Mouse (Mus musculus) adrenal gland, postnatal 25 days (tissue): Measurements from ENCODE around the gene Magel2. TPM values are rescaled to one million over a fixed set of nuclear protein-coding genes. Genes with fewer than 3 reads are reported as not detected.
A peak's percentile ranks its signal among the peaks of the same experiment; 100 is the strongest.

Experiments used
- DNase-seq: peaks from one replicate; pipeline ENCODE4 v3.0.0; 2021; ENCODE audit warnings: mixed read lengths
- long read RNA-seq: library from polyadenylated mRNA; stranded (forward); transcript quantifications from one replicate; pipeline ENCODE4 v2.0.0, GENCODE M21; 2021
- total RNA-seq: library from RNA; stranded (reverse); gene quantifications from 2 replicates; pipeline ENCODE4 v1.2.3, GENCODE M21; 2021

The Magel2 gene
- total RNA-seq, result 3.0 and 3.8 TPM in 2 replicates
- long read RNA-seq, result 0 reads

DNA sequence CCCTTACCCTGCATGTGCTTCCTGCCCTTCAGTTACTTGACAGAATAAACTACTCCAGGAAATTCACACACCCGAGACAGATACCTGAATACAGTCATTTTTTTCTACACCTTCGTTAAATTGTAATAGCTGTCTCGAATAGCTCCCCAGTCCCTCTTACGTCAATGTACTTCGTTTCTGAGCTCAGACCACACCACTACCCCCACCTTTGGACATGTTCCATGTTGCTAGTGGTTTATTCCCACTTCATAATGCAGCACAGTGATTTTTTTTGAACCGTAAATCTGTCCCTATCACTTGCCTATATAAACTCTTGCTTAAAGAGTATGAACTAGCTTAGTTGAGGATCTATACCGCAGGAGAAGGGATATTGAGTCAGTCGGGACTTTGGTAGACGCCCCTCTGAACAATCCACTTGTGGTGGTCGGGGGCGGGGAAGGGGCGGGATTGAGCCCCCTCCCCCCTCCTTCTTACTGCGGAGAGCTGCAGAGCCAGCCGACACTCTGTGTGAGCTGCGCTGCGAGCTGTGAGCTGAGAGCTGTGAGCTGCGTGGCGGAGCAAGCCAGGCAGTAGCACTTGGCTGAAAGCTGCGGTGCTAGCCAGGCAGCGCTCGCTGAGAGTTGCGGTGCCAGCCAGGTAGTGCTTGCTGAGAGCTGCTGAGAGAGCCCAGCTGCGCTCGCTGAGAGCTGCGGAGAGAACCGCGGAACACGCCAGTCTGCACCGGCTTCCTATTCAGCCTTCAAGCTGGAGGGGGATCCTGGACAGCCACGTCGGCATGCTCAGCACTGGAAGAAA is at the start of gene Magel2:
Gene Magel2 (plus strand): TSS at position 501 of the 795 bp plus-strand sequence.
- peak; percentile 36 for DNase-seq

DNA sequence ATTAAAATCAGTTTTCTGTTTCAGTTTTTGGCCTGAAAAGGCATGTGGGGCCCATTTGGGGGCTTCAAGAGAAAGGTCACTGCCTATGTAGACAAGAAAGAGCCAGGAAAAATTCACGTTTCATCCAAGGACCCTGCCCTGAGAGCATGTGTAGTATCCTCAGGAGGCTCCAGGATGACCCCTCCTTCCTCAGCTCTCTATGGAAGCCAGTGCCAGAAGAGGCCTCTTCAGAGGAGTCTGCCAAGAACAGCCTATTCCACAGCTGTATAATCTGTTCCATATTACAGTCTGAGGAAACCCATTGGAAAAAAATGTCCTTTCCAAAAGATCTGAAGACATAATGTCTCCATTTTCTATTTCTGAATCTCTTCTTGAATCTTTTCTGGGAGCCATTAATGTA is 31.4 kb upstream of the Magel2 start:
- DNase-seq, result no peak

DNA sequence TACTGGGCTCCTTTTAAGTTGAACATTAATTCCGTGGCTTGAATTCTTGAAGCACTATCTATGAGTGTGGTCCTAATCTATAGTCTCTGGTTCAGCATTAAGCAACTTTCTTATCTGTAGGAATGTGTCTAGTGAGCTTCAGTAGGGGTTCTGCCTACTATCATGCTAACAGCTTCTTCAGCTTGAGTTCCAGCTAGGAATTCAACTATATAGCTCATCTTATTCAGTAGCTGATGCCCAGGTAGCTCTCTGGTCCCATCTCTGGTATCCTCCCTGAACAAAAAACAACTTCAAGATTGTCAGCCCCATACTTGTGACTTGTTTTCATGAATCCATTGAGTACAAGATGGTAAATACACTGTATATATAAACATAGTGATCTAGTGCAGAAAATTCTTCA is 30.5 kb upstream of the Magel2 start, which contains the start of gene Ndn:
Gene Ndn (plus strand): TSS at position 301 of the 400 bp plus-strand sequence.
- DNase-seq, result no peak

GRCm38 (mm10) chr7:62348106-62348803 is 28.6 kb upstream of the Magel2 start:
- DNase-seq, result peak; percentile 81

DNA sequence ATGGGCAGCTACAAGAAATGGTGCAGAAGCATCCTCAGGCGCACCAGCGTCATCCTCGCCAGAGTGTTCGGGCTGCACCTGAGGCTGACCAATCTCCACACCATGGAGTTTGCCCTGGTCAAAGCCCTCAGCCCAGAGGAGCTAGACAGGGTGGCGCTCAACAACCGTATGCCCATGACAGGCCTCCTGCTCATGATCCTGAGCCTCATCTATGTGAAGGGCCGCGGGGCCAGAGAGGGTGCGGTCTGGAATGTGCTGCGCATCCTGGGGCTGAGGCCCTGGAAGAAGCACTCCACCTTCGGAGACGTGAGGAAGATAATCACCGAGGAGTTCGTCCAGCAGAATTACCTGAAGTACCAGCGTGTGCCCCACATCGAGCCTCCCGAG is 28.0 kb upstream of the Magel2 start:
- DNase-seq, result peak; percentile 1

GRCm38 (mm10) chr7:62351266-62351665 is 25.5 kb upstream of the Magel2 start:
- DNase-seq, result no peak

DNA sequence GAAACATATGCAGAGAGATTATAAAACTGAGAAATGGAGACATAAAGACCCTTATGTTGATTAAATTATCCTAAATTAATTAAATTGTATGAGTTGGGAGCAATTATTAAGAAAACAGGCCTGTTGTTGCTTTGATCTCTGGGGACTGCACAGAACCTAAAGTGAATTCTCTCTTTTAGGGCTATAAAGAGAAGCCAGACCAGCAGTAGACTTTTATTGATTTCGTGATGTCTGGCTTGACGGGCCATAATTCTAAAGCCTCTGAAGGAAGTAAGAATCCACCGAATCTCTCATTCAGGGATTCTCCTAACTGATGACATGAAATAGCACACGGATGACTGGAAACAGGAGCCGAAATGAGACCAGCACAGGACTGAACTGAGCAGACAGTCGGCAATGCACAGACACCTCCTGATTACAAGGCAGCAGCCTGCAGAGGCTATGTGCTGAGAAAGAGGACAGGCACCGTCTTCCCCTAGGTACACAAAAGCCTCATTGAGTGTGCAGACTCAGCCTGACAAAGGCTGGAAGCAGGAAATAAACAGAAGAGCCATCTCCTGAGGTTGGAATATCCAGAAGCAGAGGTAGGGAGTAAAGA is 11.7 kb upstream of the Magel2 start:
- DNase-seq, result no peak

- DNase-seq, result no peak
Observed at GRCm38 (mm10) chr7:62366730-62367129, 10.1 kb upstream of the Magel2 start.

GRCm38 (mm10) chr7:62375658-62376057 is 1.2 kb upstream of the Magel2 start:
- DNase-seq, result no peak

DNA sequence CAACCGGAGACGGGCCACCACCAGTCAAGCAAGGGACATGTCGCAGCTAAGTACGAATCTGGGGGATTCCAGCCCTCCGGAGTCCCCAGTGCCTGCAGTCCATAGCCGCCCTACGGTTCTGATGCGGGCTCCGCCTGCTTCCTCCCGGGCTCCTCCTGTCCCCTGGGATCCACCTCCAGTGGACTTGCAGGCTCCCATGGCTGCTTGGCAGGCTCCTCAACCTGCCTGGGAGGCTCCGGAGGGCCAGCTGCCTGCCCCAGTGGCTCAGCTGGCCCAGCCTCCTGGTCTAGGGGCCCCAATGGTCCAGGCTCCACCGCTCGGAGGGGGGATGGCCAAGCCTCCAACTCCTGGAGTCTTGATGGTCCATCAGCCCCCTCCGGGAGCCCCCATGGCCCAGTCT is 503 bp downstream of the Magel2 start:
- no peak for DNase-seq

GRCm38 (mm10) chr7:62378529-62378928 is 1.7 kb downstream of the Magel2 start:
- DNase-seq, result no peak

DNA sequence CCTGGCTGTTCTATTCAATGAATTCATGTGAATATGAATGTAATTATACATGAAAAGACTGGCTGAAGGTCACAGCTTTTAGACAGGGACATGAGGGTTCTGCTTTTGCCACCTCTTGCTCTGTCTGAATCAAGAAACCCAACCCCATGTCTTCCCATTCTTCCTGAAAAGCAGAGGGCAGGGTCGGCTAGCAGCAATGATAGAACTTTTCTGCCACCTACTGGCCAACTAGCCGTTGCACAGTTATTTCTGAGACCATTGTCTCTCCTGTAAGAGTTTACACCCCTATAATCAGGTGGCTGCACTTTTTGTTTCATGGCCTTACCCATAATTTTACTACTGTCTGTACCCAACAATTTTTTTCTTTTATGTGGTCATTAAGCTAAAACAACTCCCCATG is 5.6 kb downstream of the Magel2 start:
- peak; percentile 36 for DNase-seq

DNA sequence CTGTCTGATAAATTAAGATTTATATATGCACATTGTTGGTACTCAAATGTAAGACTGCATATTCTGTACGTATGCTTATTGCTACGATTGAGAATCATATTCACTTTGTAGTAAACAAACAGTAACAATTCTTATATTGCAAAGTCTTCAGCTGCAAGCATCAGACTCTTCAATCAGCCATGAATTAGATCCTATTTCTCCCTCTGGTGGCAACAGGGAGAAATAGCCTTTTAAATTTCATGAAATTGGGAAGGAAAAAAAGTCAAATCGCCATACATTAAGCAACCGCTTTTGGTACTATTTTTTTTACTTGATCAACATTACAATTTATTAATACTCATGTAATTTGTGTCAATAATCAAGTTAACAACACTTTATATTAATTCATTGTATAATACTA is 11.5 kb downstream of the Magel2 start:
- DNase-seq, result no peak

- no peak for DNase-seq
Observed at GRCm38 (mm10) chr7:62392202-62392601, 15.4 kb downstream of the Magel2 start.

DNA sequence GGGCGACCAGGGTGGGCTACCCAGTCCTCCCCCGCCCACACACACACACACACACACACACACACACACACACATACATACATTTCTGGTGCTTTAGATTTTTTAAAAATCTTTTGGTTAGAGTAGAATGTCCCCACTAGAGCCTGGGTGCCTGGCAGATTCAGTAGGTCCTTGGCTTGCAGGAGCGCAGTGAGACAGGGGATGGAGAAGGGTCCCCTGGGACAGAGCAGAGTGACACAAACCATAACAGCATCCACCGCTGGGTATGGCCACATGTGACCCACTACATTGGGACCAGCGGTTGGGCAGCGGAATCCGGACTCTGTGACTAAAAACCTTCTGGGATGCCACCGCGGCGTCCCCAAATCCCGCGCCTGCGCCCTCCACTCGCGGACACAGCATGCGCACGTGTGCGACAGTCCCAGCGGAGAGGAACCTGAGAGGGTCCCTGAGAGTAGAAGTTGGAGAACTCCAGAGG is 29.8 kb downstream of the Magel2 start:
- no peak for DNase-seq

GRCm38 (mm10) chr7:62407803-62408202 is 31.0 kb downstream of the Magel2 start:
- no peak for DNase-seq

DNA sequence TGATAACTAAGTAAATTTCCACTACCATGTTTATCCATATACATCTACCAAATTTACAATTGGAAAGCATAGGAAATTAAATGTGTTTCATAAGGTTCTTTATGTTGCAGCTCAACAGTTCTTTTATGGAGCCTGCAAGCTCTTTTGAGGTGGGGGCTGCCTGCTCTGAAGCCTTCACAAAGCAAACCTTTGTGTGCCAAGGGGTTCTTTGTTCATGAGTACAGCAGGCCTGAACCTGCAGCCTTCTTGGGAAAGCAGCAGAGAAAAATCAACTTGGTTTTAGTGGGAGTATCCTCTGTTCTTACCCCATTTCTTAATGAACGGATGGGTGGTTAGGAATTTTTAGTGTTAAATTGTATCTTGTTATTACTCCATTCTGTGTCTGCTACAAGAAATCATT is 38.4 kb downstream of the Magel2 start:
- no peak for DNase-seq

DNA sequence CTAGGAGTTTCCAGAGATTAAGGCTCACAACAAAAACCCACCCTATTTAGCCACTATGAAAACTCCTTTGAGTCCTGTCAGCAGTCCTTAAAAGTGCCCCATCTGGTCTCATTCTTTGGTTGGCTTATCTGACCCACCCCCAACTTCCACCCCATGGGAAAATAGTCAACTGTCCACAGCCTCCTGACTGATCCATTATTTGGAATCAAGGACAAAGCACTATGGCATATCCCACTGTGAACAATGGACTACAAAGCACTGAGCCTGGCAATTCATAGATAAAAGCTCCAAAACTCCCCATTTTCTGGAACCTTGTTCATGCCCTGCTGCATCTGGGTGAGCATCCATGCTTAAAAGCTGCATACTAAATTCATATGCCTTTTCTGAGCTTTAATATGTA is 39.4 kb downstream of the Magel2 start:
- no peak for DNase-seq

GRCm38 (mm10) chr7:62418346-62418745 is 41.5 kb downstream of the Magel2 start:
- DNase-seq, result no peak

DNA sequence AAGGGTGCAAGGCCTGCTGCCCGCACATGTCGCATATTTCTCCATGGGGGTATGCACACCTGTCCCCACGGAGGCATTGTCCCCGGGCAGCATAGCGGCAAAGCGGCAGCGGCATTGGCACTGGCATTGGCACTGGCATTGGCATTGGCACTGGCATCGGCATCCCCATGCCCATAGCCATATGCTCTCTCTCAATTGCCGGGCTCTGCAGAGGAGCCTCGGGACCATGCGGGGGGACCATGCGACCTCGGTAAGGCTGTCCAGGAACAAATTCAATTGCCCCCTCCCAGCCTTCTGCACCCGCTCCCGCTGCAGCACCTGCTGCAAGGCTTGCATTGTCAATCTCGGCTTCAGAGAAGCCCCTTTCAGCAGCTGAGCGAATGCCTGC is 42.3 kb downstream of the Magel2 start:
- DNase-seq, result no peak

DNA sequence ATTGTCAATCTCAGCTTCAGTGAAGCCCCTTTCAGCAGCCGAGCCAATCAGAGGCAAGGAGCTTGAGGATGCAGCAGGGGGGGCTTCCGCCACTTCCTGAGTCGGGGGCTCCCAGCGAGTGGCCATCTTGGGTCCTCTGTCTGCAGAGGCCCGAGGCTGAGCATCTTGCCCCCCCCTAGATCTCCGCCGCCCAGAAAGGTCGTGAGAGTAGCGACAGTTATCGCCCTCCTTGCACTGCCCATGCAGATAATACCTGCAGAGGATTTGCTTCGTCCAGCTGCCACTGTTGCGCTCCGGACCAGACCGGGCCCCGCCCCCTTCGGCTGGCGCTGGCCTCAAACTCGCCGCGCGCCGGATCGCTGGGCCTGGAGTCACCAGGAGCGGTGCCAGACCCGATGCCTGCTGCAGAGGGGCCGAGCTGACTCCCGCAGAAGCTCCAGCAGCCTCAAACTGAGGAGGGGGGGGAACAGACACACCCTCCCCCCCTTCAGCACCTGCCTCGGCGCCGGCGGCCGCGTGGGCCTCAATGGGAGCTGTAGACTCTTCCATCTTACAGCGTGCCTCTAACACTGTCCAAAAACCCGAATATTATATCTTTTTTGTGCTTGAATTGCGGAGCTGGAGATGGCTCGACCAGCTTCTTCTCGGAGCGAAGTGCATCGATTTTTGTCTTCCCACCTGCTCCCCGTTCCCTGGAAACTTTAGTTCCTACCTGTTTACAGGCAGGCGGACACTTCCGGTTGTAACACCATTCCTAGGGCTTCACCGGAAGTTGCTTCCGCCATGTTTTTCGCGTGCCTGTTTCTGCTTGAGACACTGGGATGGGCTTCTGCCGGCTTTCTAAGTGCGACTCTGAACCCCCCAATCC is 42.9 kb downstream of the Magel2 start, which contains the start of gene Mkrn3:
Gene Mkrn3 (minus strand): TSS at position 647 of the 868 bp plus-strand sequence.
- peak; percentile 69 for DNase-seq

DNA sequence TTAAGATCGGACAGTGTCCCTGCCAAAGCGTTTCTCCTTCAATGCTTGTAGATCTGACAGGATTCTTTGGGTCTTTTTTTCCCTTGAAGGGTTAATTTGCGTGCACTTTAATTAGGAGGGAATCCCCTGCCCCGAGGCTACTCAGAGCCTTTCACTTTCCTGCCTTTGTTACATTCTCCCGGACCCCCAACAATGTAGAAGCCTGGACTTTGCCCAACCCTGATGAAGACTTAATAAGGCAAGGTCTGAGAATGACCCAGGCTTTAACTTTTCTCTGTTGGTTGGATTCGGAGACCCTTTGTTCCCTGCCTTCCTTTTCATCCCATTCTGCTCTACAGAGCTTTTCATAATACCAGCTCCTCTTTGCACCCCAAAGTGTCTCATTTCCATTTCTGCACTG is 43.8 kb downstream of the Magel2 start:
- DNase-seq, result no peak
